Comparison of ENCODE assay signal across 8 mouse cellular contexts in genomic region chr6:122560427-122560826, GRCm38 (mm10). TPM values are rescaled to one million over a fixed set of nuclear protein-coding genes. Genes with fewer than 3 reads are reported as not detected.
A peak's percentile ranks its signal among the peaks of the same experiment; 100 is the strongest.
DNase-seq lines count a peak whose midpoint lies in the region; ATAC-seq lines count a peak whose summit lies in the region.

No protein-coding gene starts in this region.

- intact Hi-C loops in gastrocnemius, postnatal 14 days (cut with DNase I; ENCODE audit: low total_unique reads) = loop anchor here (5.0 to 10.0 kb wide), 2 partner anchors 63 to 156 kb away; partner anchors contain the start of gene Rimklb
- intact Hi-C loops in left cerebral cortex, postnatal 10 days (cut with DNase I) = loop anchor here (5.0 kb wide), 1 partner anchor 33 kb away; no protein-coding TSS in a partner anchor

- DNase-seq in adrenal gland, adult 18-20 months (ENCODE audit: low spot score in 2 of 2) = peak; percentile 61 to 72
- DNase-seq in embryo, embryonic 10 days (ENCODE audit: low spot score) = peak; percentile 84
- DNase-seq in gastrocnemius, postnatal 14 days = peak; percentile 60
- peak; percentile 56 to 73 for DNase-seq in left cerebral cortex, postnatal 10 days (ENCODE audit: extremely low spot score in 1 of 2, low spot score in 2 of 2)
- DNase-seq in mesoderm, embryonic 11.5 days (ENCODE audit: low read depth, low spot score) = peak; percentile 88
- peak; percentile 57 for DNase-seq in right cerebral cortex, postnatal 25 days
- DNase-seq in yolk sac, embryonic 10.5 days (ENCODE audit: low spot score) = peak; percentile 54

- ATAC-seq in inflammation-experienced regulatory T-cells, adult 6 months = peak; percentile 73

RNA-seq across cellular contexts. Expression of gene Aicda, which starts 6.8 kb away (rescaled TPM):
- total RNA-seq in adrenal gland, adult 18-20 months (2021) = not detected
- not detected for total RNA-seq in gastrocnemius, postnatal 14 days (2021)
- polyA plus RNA-seq in inflammation-experienced regulatory T-cells, adult 6 months (2017; shearing (Covaris generic)) = 1 to 10 TPM in 2 of 3 experiments, under 1 TPM in 1; 0.39 to 3.3 (median 1.2) TPM
- total RNA-seq in left cerebral cortex, postnatal 10 days (2021) = not detected

RNA-seq across cellular contexts. Expression of gene Apobec1, which starts 41.8 kb away (rescaled TPM):
- total RNA-seq in adrenal gland, adult 18-20 months (2021) = 10 to 100 TPM in 1 of 2 experiments, 1 to 10 TPM in 1; 9.6 to 17.0 TPM
- 1 to 10 TPM; 1.4 to 1.8 TPM for total RNA-seq in gastrocnemius, postnatal 14 days (2021)
- 10 to 100 TPM; 23.8 to 43.8 (median 29.2) TPM for polyA plus RNA-seq in inflammation-experienced regulatory T-cells, adult 6 months (2017; shearing (Covaris generic))
- 1 to 10 TPM; 1.4 to 1.7 TPM for total RNA-seq in left cerebral cortex, postnatal 10 days (2021)

RNA-seq across cellular contexts. Expression of gene Gdf3, which starts 49.5 kb away (rescaled TPM):
- total RNA-seq in adrenal gland, adult 18-20 months (2021) = not detected
- total RNA-seq in gastrocnemius, postnatal 14 days (2021) = not detected
- not detected for polyA plus RNA-seq in inflammation-experienced regulatory T-cells, adult 6 months (2017; shearing (Covaris generic))
- total RNA-seq in left cerebral cortex, postnatal 10 days (2021) = not detected

RNA-seq across cellular contexts. Expression of gene Mfap5, which starts 54.8 kb away (rescaled TPM):
- 10 to 100 TPM in 1 of 2 experiments, 1 to 10 TPM in 1; 8.4 to 33.6 TPM for total RNA-seq in adrenal gland, adult 18-20 months (2021)
- total RNA-seq in gastrocnemius, postnatal 14 days (2021) = 100 to 1,000 TPM in 1 of 2 experiments, 10 to 100 TPM in 1; 92.6 to 115 TPM
- not detected for polyA plus RNA-seq in inflammation-experienced regulatory T-cells, adult 6 months (2017; shearing (Covaris generic))
- 1 to 10 TPM in 1 of 2 experiments, under 1 TPM in 1; 0.99 to 2.0 TPM for total RNA-seq in left cerebral cortex, postnatal 10 days (2021)

Comparison
In these comparisons a context has a peak if more than half of its experiments do, and no peak if none do; other contexts are left out.
1. Peak in every context shown above with its lines: DNase-seq and ATAC-seq.